Mouse (Mus musculus) neural tube, embryonic 14.5 days (tissue): ENCODE results near the gene Olfr6. TPM values are rescaled to one million over a fixed set of nuclear protein-coding genes. Genes with fewer than 3 reads are reported as not detected.
"Not testable (repeated sequence)": the region's sequence is repeated elsewhere in the genome, so short reads cannot be mapped to it uniquely, and the experiment has no call there.

Experiments
- ATAC-seq: fragments of 200-750 bp; cut with Nextera tagmentation; 2 replicates; pipeline ENCODE4 v1.8.0; 2017; ENCODE audit warnings: low read depth, mild to moderate bottlenecking, moderate TSS enrichment, moderate library complexity
- H3K27ac ChIP-seq: fragments of 300-500 bp; sonication (generic); 2 replicates; pipeline ENCODE4 v1.5.1; 2014; ENCODE audit warnings: low read depth, mild to moderate bottlenecking, control low read depth, low read length, moderate library complexity, mixed read lengths
- H3K27me3 ChIP-seq: fragments of 300-500 bp; sonication (generic); 2 replicates; pipeline ENCODE4 v1.6.1; 2014; ENCODE audit warnings: low read length; ENCODE audit not compliant: control insufficient read depth, insufficient read depth
- H3K36me3 ChIP-seq: fragments of 300-500 bp; sonication (generic); 2 replicates; pipeline ENCODE4 v1.6.1; 2014; ENCODE audit warnings: low read length, mixed read lengths; ENCODE audit not compliant: control insufficient read depth, insufficient read depth
- H3K4me1 ChIP-seq: fragments of 300-500 bp; sonication (generic); 2 replicates; pipeline ENCODE4 v1.6.1; 2014; ENCODE audit warnings: low read length; ENCODE audit not compliant: control insufficient read depth, insufficient read depth
- H3K4me2 ChIP-seq: fragments of 300-500 bp; sonication (generic); 2 replicates; pipeline ENCODE4 v1.6.1; 2014; ENCODE audit warnings: mild to moderate bottlenecking, low read depth, low read length, control low read depth
- H3K4me3 ChIP-seq: fragments of 300-500 bp; sonication (generic); 2 replicates; pipeline ENCODE4 v1.5.1; 2014; ENCODE audit warnings: low read depth, low read length, control low read depth, mixed read lengths
- H3K9ac ChIP-seq: fragments of 300-500 bp; sonication (generic); replicated peaks from 2 replicates; pipeline ENCODE4 v1.6.1; 2014; ENCODE audit warnings: low read depth, mild to moderate bottlenecking, control low read depth, low read length, mixed read lengths
- H3K9me3 ChIP-seq: fragments of 300-500 bp; sonication (generic); 2 replicates; pipeline ENCODE4 v1.6.1; 2016; ENCODE audit warnings: low read length; ENCODE audit not compliant: control insufficient read depth
- WGBS: fragments of 180-500 bp; shearing (Covaris S2); extraction: QIAGEN DNeasy Blood & Tissue Kit; methylation state at CpG from one replicate; pipeline ENCODE4 v1.1.7; 2014; 5-methylcytosine and 5-hydroxymethylcytosine counted together
- polyA plus RNA-seq: library from polyadenylated mRNA; unstranded; fragments of >200 nt; fragmentation: Nextera tagmentation; extraction: Ambion mirVana; gene quantifications from 2 replicates; pipeline ENCODE4 v1.2.1, GENCODE M21; 2014

Olfr6 gene
- polyA plus RNA-seq, 1 experiment from 2014 or later: not detected

DNA sequence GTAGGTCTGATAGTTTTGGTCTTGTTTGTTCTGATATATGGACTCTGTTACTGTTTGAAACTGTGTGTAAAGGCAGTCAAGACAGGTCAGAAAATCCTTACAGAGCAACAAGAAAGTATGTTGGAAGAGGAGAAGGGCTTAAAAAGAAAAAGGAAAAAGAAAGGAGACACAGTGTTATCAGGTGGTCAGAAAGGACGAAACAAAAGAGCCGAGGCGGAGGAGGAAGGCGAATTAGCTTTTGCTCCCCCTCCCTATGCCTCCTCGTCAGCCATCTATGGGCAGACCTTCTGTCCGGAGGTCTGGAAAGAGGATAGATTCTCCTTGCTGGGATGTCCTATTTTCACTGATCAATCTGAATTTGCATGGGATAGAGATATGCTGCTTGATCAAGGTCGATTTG, 42.8 kb downstream of the Olfr6 start:
- not testable (repeated sequence) for H3K4me3 ChIP-seq, H3K27me3 ChIP-seq, ATAC-seq, H3K36me3 ChIP-seq, H3K4me1 ChIP-seq, H3K27ac ChIP-seq, H3K9ac ChIP-seq, H3K9me3 ChIP-seq, H3K4me2 ChIP-seq
- 81% methylated on average over 4 of the region's 7 CpGs for WGBS

GRCm38 (mm10) chr7:106907676-106908075, 56.1 kb downstream of the Olfr6 start, which contains the start of gene Olfr1532-ps1:
TSS of gene Olfr1532-ps1 (plus strand) at chr7:106908001.
- Histone ChIP-seq H3K9me3 (no peaks in the 10 kb centered on the region), H3K4me1 (no peaks in the 10 kb centered on the region), H3K27me3 (no peaks in the 10 kb centered on the region), H3K9ac (no peak within 1 kb of the TSS), H3K27ac (no peak within 1 kb of the TSS), H3K4me2 (no peak within 1 kb of the TSS), H3K4me3 (no peak within 1 kb of the TSS), H3K36me3 (no peaks in the 10 kb centered on the region)
- WGBS: 71% methylated on average over 2 of the region's 2 CpGs
- no peak for ATAC-seq

Other genes starting within 250 kb of the Olfr6 start
- not detected in 2 replicates for gene Olfr695, start 247.5 kb downstream of the Olfr6 start, polyA plus RNA-seq
- gene Olfr697, start 221.5 kb downstream of the Olfr6 start, polyA plus RNA-seq: not detected in 2 replicates
- gene Olfr698, start 208.5 kb downstream of the Olfr6 start, polyA plus RNA-seq: not detected in 2 replicates
- not detected in 2 replicates for gene Olfr699, start 170.7 kb downstream of the Olfr6 start, polyA plus RNA-seq
- not detected in 2 replicates for gene Olfr700, start 155.1 kb downstream of the Olfr6 start, polyA plus RNA-seq
- gene Olfr701, start 149.8 kb downstream of the Olfr6 start, polyA plus RNA-seq: not detected in 2 replicates
- not detected in 2 replicates for gene Olfr702, start 130.0 kb downstream of the Olfr6 start, polyA plus RNA-seq
- not detected in 2 replicates for gene Olfr703, start 120.6 kb downstream of the Olfr6 start, polyA plus RNA-seq
- gene Olfr704, start 100.8 kb downstream of the Olfr6 start, polyA plus RNA-seq: not detected in 2 replicates
- gene Olfr705, start 87.0 kb downstream of the Olfr6 start, polyA plus RNA-seq: not detected in 2 replicates
- not detected in 2 replicates for gene Olfr706, start 75.8 kb downstream of the Olfr6 start, polyA plus RNA-seq
- not detected in 2 replicates for gene Olfr707, start 62.7 kb downstream of the Olfr6 start, polyA plus RNA-seq
- not detected in 2 replicates for gene Olfr1532-ps1, start 55.9 kb downstream of the Olfr6 start, polyA plus RNA-seq
- gene Olfr709-ps1, start 31.7 kb downstream of the Olfr6 start, polyA plus RNA-seq: not detected in 2 replicates
- gene Olfr710, start 15.6 kb downstream of the Olfr6 start, polyA plus RNA-seq: not detected in 2 replicates
- gene Olfr711, start 11.5 kb upstream of the Olfr6 start, polyA plus RNA-seq: not detected in 2 replicates
- not detected in 2 replicates for gene Olfr2, start 42.1 kb upstream of the Olfr6 start, polyA plus RNA-seq
- gene Olfr713, start 67.2 kb upstream of the Olfr6 start, polyA plus RNA-seq: not detected in 2 replicates
- gene Olfr714, start 107.0 kb upstream of the Olfr6 start, polyA plus RNA-seq: not detected in 2 replicates
- not detected in 2 replicates for gene Olfr17, start 129.3 kb upstream of the Olfr6 start, polyA plus RNA-seq
- gene Olfr715b, start 146.4 kb upstream of the Olfr6 start, polyA plus RNA-seq: not detected in 2 replicates
- not detected in 2 replicates for gene Olfr715, start 167.1 kb upstream of the Olfr6 start, polyA plus RNA-seq
- not detected in 2 replicates for gene Olfr716, start 174.4 kb upstream of the Olfr6 start, polyA plus RNA-seq
- not detected in 2 replicates for gene Nlrp14, start 203.1 kb upstream of the Olfr6 start, polyA plus RNA-seq
- gene Rbmxl2, start 245.5 kb upstream of the Olfr6 start, polyA plus RNA-seq: not detected in 2 replicates